Mouse (Mus musculus) cerebellum, adult 2 months (tissue): ENCODE measurements around the gene Gsdma3.

Experiments
- CTCF ChIP-seq: fragments of 200-500 bp; IDR thresholded peaks from 2 replicates; pipeline ENCODE4 v1.5.1; 2011; ENCODE audit warnings: low read depth, mild to moderate bottlenecking, control low read depth, low read length, moderate library complexity, borderline replicate concordance; ENCODE audit not compliant: insufficient read depth
- POLR2A ChIP-seq: fragments of 200-500 bp; IDR thresholded peaks from 2 replicates; pipeline ENCODE4 v1.6.1; 2011; ENCODE audit warnings: low read length, control low read depth, borderline replicate concordance; ENCODE audit not compliant: insufficient read depth

DNA sequence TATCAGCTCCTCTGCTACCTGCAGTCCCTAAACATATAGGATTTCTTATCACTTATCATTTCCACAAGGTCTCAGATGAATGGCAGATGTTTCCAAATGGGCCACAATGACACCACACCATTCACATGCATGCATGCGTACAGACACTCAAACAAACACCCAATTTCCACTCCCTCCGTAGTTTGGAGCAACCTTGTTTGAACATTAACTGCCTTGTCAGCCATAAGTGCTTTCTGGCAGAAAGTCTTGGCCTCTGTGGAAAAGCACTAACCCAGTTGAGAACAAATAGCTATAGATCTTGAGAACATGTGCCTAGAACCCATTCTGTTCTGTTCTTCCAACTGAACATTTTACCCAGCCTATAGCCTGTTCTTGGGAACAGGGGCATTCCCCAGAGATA is 19.8 kb downstream of the Gsdma3 start:
- TF ChIP-seq CTCF (no peak), POLR2A (no peak)
